Mouse (Mus musculus) liver, embryonic 14.5 days (tissue): ENCODE results near the gene Mdk. TPM values are rescaled to one million over a fixed set of nuclear protein-coding genes. Genes with fewer than 3 reads are reported as not detected.

Experiments
- ATAC-seq: fragments of 200-750 bp; cut with Nextera tagmentation; 2 replicates; pipeline ENCODE4 v1.8.0; 2017; ENCODE audit warnings: moderate number of reproducible peaks, mild to moderate bottlenecking, moderate library complexity; ENCODE audit not compliant: insufficient read depth
- DNase-seq, 3 experiments: peaks; one replicate each; pipeline ENCODE4 v3.0.0-alpha.2; 2012 to 2013; ENCODE audit warnings: low read depth in 3 of 3, low spot score in 3 of 3
- H3K27ac ChIP-seq: fragments of 300-500 bp; sonication (generic); 2 replicates; pipeline ENCODE4 v1.5.1; 2014; ENCODE audit warnings: moderate library complexity, mild to moderate bottlenecking, control low read depth, inconsistent platforms
- H3K27me3 ChIP-seq: fragments of 300-500 bp; sonication (generic); 2 replicates; pipeline ENCODE4 v1.6.1; 2014; ENCODE audit warnings: mild to moderate bottlenecking, low read length, moderate library complexity; ENCODE audit not compliant: control insufficient read depth, insufficient read depth
- H3K36me3 ChIP-seq: fragments of 300-500 bp; sonication (generic); replicated peaks from 2 replicates; pipeline ENCODE4 v1.6.1; 2014; ENCODE audit warnings: low read depth; ENCODE audit not compliant: control insufficient read depth, insufficient read depth
- H3K4me1 ChIP-seq, 2 experiments: fragments of 200-500 bp in 1 of 2; fragments of 300-500 bp in 1 of 2; sonication (generic) in 1 of 2; replicated peaks; 2 replicates each; pipeline ENCODE4 v1.6.1; 2012 to 2014; ENCODE audit warnings: antibody characterized with exemption in 1 of 2, inconsistent platforms in 1 of 2, low read length in 1 of 2; ENCODE audit not compliant: control insufficient read depth in 2 of 2, insufficient read depth in 2 of 2
- H3K4me2 ChIP-seq: fragments of 300-500 bp; sonication (generic); 2 replicates; pipeline ENCODE4 v1.6.1; 2014; ENCODE audit warnings: low read depth, mild to moderate bottlenecking, control low read depth, moderate library complexity
- H3K4me3 ChIP-seq, 2 experiments: fragments of 200-500 bp in 1 of 2; fragments of 300-500 bp in 1 of 2; sonication (generic) in 1 of 2; 2 replicates each; pipeline ENCODE4 v1.5.1; 2012 to 2014; ENCODE audit warnings: low read depth in 2 of 2, low read length in 2 of 2, mild to moderate bottlenecking in 2 of 2, control low read depth in 1 of 2, inconsistent platforms in 1 of 2, moderate library complexity in 1 of 2; ENCODE audit not compliant: insufficient read depth in 1 of 2
- H3K9ac ChIP-seq: fragments of 300-500 bp; sonication (generic); replicated peaks from 2 replicates; pipeline ENCODE4 v1.6.1; 2014; ENCODE audit warnings: mild to moderate bottlenecking, control low read depth, moderate library complexity
- H3K9me3 ChIP-seq: fragments of 300-500 bp; sonication (generic); 2 replicates; pipeline ENCODE4 v1.6.1; 2016; ENCODE audit warnings: low read length, mixed read lengths; ENCODE audit not compliant: control insufficient read depth
- CTCF ChIP-seq: IDR thresholded peaks from 2 replicates; pipeline ENCODE4 v1.5.1; 2016; ENCODE audit warnings: antibody characterized with exemption, low read depth, control low read depth
- EP300 ChIP-seq: IDR thresholded peaks from 2 replicates; pipeline ENCODE4 v1.6.1; 2016; ENCODE audit warnings: antibody characterized with exemption, low read depth
- WGBS: fragments of 180-500 bp; shearing (Covaris S2); extraction: QIAGEN DNeasy Blood & Tissue Kit; methylation state at CpG from one replicate; pipeline ENCODE4 v1.1.7; 2014; ENCODE audit not compliant: insufficient replicate concordance; 5-methylcytosine and 5-hydroxymethylcytosine counted together
- polyA plus RNA-seq, 2 experiments: library from polyadenylated mRNA; depleted of rRNA in 1 of 2; stranded (reverse) in 1 of 2; unstranded in 1 of 2; fragments of >200 nt; fragmentation: Nextera tagmentation in 1 of 2; extraction: Ambion mirVana in 1 of 2; gene quantifications; 2 replicates each; pipeline versions ENCODE4 v1.2.1 to v1.2.3; 2012 to 2014

The Mdk gene
- polyA plus RNA-seq, 2 experiments: 12.7 to 19.3 TPM

DNA sequence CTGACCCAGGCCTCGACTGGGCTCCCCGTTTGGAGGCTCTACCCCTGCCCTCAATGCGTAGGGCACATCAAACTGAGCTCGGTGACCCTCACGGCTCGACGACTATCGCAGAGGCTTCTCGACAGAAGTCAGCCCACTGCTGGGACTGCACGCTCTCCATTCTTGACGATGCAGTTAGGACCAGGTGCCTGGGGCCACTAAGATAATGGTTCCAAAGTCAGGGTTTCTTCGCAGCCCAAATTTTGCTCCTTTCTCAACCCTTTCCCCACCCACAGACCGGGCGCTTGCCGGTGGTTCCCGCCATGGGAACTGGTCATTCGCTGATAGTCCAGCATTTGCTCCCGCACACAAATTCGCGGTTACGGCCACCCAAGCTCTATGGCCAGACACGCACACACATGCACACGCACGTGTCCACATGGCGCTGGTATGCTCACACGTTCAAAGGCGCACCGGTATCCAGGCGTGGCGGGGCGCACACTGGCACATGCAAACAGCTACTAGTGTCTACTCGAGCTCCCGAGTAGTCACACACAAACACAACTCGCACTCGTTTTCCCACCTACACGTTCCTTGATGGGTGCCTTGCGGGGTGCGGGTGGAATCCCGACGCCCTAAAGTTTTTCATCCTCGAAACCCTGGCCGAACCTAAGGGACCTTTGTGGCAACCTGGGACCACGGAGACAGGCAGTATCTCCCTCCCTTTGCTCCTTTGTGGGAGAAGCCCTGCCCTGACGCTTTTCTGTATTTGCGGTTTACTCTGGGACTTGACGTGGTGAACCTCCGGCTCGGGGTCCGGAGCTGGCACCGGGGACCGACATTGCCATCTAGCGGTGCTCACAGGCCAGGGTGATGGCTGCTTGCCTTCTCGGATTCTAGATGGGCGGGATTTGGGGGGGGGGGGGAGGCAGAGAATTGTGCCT lies 8.4 kb downstream of the Mdk start:
- Histone ChIP-seq H3K36me3 (no peaks in the 10 kb centered on the region), H3K9me3 (no peaks in the 10 kb centered on the region), H3K4me1 (peaks cover 0 to 4% of the 10 kb centered on the region in 2 experiments; a peak in 2 of 4 replicates), H3K27ac (no peak overlapping the region), H3K27me3 (peaks cover 49% of the 10 kb centered on the region), H3K4me2 (peak overlapping the region; percentile 68), H3K9ac (no peak overlapping the region), H3K4me3 (peak overlapping the region; percentile 23 to 26)
- DNase-seq (peak in 1 of 3 experiments; percentile 37), ATAC-seq (peak; percentile 29; the same call in 1 of the 2 replicates)
- 3% methylated on average over 54 of the region's 54 CpGs for WGBS
- TF ChIP-seq EP300 (no peak), CTCF (peak; percentile 84)

DNA sequence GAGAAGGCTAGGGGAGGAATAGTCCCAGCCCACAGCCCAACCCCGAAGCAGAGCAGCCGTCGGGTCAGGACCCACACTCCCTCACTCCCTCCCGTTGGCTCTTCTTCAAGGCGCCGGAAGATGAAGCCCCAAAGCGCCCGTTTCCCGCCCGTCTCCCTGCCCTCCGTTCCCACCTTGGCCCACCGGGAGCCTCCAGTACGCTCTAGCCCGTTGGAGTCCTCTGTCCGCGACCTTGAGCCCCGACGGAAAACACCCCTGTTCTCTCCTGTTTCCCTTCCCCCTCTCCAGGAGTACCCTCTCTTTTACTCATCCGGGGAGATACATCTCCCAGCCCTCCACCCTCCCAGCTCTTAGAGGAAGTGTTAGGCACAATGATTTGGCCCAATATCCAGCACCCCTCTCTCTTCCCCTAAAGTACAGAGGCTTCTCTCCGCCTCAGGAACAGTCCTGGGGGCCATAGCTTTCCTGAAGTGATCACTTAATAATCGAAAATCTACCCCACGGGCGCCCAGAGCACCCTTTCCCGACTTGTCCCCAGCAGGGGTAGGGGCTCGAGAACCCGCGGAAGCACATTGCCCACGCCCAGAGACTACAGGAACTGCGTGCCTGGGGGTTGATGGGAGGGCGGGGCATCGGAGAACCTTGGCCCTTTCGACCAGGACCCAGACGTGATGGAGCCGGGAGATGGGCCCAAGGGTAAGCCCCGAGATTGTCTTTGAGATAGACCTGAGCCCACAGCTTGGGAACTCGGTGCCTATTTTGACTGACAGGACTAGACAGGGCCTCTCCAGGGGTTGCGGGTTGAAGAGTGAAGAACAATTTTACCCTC lies 9.3 kb downstream of the Mdk start:
- DNase-seq (no peak), ATAC-seq (no peak)
- Histone ChIP-seq H3K27ac (no peak overlapping the region), H3K9me3 (no peaks in the 10 kb centered on the region), H3K36me3 (peaks cover 3% of the 10 kb centered on the region), H3K4me2 (peak overlapping the region; percentile 68), H3K9ac (no peak overlapping the region), H3K4me3 (peak overlapping the region in 1 of 2 experiments; percentile 7; a peak in 2 of 4 replicates), H3K27me3 (peaks cover 49% of the 10 kb centered on the region), H3K4me1 (peaks cover 0 to 4% of the 10 kb centered on the region in 2 experiments; a peak in 2 of 4 replicates)
- 2% methylated on average over 37 of the region's 37 CpGs for WGBS
- TF ChIP-seq EP300: no peak
- TF ChIP-seq CTCF: no peak

DNA sequence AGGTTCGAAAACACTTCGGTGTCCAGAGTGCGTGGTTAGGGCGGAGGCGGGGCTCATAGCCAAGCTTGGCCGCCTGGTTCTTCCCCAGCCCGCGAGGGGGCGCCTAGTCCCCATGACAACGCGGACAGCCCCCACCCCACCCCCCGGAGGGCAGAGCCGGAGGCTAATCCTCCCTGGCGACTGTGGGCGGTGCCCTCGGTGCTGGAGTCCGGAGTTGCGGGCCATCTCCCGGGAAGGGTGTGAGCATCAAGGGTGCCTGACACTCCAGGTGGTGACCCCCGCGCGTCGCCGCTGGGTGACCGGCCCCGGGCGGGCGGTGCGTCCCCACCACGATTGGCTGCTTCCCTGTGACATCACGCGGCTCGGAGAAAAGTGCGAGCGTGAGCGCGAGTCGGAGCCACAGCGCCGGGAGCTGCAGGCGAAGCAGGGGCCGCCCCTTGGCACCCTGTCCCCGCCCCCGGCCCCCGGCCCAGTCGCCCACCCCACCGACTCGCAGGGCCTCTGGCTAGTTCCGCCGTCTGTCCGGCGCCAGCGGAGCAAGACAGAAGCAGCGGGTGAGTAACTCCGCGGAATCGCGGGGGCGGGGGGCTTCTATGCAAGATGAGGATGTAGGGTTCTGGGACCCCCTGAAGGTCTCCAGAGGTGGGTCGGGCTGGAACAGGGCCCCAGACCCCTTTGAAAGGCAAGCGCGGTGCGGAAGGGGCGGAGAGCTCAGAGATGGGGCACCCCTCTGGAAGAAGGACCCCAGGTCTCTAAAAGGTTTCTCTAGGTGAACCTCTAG lies 10.1 kb downstream of the Mdk start:
- ATAC-seq: peak; percentile 27
- Histone ChIP-seq H3K4me1 (peaks cover under 1 to 7% of the 10 kb centered on the region in 2 experiments; a peak in 3 of 4 replicates), H3K27ac (no peak overlapping the region), H3K4me2 (peak overlapping the region; percentile 68), H3K36me3 (peaks cover 8% of the 10 kb centered on the region), H3K9me3 (no peaks in the 10 kb centered on the region), H3K27me3 (peaks cover 49% of the 10 kb centered on the region), H3K9ac (no peak overlapping the region), H3K4me3 (peak overlapping the region; percentile 44 to 49)
- DNase-seq: no peak
- WGBS: under 1% methylated on average over 64 of the region's 64 CpGs
- TF ChIP-seq CTCF: peak; percentile 53
- TF ChIP-seq EP300: no peak

GRCm38 (mm10) chr2:91921181-91921789 lies 10.8 kb downstream of the Mdk start:
- no peak overlapping the region for H3K27ac ChIP-seq
- peak overlapping the region; percentile 68 for H3K4me2 ChIP-seq
- TF ChIP-seq EP300: no peak
- TF ChIP-seq CTCF: no peak
- ATAC-seq: no peak
- H3K9me3 ChIP-seq: no peaks in the 10 kb centered on the region
- peaks cover 6 to 12% of the 10 kb centered on the region in 2 experiments; a peak in 3 of 4 replicates for H3K4me1 ChIP-seq
- H3K4me3 ChIP-seq: peak overlapping the region; percentile 44 to 49; a peak in 3 of 4 replicates
- peak in 1 of 3 experiments; percentile 35 for DNase-seq
- H3K9ac ChIP-seq: no peak overlapping the region
- H3K36me3 ChIP-seq: peaks cover 8% of the 10 kb centered on the region
- peaks cover 49% of the 10 kb centered on the region for H3K27me3 ChIP-seq
- WGBS: 5% methylated on average over 31 of the region's 31 CpGs
